Mouse (Mus musculus): ENCODE results near the gene Yod1.

Yod1 gene

DNA sequence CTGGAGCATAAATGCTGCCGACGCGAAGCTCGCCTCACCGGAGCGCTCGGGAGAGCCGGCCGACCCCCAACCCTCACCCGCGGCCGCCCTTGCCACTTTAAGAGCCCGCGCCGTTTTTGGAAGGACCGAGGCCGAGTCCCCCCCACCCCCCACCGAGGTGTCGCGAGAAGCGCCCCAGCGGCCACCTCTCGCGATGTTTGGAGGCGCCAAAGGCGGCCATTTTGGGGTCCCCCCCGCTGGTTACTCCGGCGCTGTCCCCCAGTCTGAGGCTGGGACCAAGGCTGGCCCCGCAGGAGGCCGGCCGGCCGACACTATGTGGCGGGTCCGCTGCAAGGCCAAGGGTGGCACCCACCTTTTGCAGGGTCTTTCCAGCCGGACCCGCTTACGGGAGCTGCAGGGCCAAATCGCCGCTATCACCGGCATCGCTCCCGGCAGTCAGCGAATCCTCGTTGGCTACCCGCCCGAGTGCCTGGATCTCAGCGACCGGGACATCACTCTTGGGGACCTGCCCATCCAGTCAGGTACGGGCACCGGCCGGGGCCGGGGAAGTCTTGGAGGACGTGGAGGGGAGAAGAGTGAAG, at the start of gene Yod1:
Gene Yod1, plus strand, starts transcription at position 37 of the 581 bp plus-strand sequence.
- peak; percentile 92 to 94 for DNase-seq (ENCODE audit: low spot score in 2 of 2)

DNA sequence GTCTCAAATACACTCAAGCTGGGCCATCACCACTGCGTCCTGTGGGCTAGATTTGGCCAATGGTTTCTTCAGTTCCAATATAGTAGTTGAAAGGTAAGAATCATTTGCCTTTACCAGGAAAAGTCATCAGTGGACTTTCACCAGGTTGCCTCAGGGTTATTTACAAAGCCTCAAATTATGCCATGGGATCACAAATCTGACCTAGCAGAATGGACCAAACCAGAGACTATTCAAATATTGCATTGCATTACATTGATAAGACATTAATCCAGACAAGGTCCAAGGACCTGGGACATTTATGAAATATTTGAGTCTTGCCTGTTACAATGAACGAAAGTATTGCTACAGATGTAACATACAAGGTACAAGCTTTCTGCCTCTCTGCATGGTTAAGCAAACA, 38.6 kb upstream of the Yod1 start:
- no peak for DNase-seq (ENCODE audit: low spot score in 2 of 2)

DNA sequence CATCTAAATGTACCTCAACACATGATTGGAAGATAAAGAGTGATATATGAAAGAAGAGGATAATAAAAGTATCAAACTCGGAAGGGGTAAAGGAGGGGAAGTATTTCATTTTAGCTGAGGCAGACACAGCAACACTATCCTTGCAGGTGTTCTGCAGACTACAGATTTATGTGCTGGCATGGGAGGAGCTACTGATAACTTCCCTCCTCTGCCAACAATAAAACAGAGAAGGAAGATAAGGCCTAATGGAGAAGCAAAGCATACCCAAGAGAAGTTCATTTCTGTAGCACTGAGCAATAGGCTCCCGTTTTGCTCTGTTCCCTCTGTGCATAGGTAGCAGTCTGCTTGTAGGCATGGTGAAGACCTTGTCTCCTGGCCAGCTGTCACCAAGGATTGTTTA, 36.1 kb upstream of the Yod1 start:
- DNase-seq (ENCODE audit: low spot score in 2 of 2): no peak

DNA sequence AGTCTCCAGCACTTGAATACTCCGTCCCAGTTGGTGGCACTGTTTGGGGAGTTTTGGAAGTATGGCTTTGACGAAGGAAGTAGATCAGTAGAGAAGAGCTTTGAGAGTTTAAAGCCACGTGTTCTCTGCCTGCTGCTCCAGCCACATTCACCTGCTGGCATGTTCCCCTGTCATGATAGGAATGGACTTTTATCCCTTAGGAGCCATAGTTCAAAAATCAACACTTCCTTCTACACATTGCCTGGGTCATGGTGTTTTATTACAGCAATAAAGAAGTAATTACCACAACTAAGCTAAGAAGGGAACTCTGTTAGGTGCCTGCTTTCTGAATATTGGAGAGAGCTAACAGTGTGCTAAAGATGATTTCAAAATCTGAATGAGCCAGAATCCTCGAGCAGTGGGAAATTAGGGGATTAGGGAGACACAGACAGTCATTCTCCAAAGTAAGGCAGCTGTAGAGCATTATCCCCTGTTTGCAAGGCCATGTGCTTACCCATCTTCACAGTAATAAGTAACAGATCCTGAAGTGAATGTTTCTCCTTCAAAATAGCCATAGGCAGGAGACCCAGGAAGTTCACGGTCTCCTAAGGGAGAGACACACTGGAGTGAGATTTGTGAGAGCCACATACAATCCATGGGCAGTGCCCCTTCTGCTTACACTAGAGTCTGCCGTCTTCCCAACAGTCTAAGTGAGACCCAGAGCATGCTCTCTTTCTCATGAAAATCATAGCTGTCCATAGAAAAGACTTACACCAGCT, 35.3 kb upstream of the Yod1 start:
- DNase-seq (ENCODE audit: low spot score in 2 of 2): no peak

DNA sequence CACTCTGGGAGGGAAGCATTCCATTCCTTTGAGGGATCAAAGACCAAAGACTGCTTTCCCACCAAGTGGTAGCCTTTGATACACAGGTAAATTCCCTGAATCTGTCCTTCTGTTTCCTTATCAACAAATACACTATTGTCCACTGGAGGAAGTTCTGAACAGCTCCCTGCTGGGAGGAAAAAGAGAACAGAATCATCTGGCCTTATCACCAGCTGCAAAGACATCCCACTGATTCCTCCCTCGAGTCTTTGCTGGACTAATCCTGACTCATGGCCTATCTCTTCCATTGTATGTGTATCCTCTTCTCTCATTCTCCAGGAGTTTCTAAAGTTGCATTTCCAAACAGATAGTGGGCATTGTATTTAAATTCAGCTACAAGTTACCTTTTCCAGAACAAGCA, 33.2 kb upstream of the Yod1 start:
- no peak for DNase-seq (ENCODE audit: low spot score in 2 of 2)

DNA sequence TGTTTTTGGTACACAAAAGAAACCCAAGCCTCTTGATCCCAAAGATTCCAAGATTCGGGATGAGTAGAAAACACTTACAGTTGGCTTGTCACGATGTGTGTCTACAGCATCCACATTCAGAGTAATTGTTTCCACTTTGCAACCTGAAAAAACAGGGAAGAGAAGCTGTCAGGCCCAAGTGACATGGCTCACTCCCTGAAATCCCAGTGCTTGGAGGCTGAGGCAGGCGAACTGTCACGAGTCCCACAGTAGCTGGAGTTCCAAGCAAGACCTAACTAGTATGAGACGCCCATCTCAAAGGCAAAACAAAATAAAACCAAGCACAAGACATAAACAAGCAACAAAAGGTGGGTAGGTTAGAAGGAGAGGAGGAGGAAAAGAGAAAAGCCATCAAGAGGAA, 18.5 kb upstream of the Yod1 start:
- DNase-seq (ENCODE audit: low spot score in 2 of 2): no peak

DNA sequence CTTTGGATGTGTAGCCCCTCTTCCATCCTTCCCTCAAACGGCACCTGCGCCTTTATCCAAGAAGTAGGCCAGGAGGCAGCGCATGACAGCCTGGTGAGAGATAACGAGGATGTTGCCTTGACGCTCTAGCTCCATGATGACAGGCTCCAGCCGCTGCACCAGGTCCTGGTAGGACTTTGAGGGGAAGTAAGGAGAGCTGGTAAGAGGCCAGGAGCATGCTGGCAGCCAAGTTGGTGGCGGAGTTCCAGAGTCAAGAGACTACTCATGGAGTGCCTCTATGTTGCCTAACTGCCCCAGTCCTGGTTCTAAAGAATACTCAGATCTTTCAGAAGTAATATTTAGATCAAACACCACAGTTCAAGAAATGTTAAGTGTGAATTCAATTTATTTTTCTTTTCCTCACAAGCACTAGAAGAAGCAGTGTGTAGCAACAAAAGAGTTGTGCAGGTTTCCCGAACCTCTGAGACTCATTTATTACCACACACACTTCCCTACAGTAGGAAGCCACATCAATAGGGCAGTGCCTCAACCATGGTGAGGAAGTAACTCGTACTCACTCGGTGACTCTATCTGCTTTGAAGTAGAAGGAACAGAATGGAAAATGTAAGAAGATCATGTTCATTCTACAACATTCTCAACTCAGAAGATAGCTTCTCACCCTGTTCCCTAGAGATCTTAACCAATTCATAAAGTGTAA, 17.0 kb upstream of the Yod1 start:
- DNase-seq (ENCODE audit: low spot score in 2 of 2): peak; percentile 59 to 62

DNA sequence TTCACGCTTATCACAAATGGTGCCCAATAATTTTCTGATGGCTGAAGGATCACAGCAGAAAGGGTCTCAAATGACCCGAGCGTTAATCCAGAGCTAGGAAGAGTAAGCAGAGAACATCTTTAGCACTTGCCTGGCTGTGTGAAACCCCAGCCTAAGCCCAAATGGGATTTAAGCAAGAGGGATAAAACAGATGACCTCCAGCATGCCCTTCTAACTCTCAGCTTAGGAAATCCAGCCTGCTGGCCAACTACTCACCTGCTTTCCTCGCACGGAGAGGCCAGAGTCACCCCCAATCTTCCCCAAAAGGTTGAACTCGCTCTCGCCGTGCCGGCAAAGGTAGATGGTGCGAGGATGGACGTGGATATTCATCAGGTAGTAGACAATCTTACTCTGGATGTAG, 15.2 kb upstream of the Yod1 start:
- no peak for DNase-seq (ENCODE audit: low spot score in 2 of 2)

DNA sequence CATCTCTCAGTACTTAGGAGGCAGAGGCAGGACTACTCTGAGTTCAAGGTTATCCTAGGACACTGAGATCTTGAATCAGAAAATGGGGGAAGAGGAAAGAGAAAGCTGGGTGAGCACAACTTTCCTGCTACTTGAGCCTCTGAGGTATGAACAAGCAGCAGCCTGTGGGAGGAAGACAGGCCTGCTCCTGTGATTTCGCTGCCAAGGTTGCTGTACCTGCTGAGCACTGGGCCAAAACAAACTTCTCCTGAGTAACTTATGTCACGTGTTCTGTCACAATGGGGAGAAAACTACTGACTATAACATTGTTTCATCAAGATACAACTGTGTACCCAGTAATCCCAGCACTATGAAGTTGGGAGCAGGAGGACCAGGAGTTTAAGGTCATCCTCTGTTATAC, 13.5 kb upstream of the Yod1 start:
- DNase-seq (ENCODE audit: low spot score in 2 of 2): no peak

DNA sequence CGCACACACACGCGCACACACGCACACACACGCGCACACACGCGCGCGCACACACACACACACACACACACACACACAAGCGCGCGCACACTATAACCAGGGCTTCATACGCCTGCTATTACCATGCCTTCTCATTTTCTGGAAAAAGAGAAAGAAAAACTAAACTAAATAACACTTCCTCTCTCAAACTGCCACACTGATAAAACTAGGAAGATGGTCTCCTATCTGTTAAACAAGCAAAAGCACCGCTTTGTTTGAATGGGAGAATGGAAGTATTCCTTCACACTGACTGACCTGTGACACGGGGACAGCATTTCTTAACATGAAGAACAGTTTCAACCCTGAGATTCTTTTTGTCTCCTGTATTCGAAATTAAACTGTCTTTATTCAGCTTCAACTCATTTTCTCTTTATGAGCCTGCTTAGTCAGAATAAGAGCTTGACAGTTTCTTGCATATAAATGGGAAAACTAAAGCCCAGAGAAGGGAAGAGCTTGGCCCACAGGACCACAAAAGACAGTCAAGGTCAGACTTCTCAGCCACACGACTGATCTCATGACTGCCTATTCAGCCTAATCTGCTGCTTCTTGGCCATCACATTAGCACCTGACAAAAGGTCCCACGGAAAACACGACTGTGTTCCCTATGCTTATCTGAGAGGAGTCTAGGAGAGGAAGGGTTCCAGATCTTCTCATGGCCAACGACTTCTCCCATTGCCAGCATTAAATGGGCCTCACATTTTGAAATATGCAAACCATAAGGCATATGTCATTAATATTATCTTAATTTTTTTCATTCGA, 6.6 kb upstream of the Yod1 start:
- no peak for DNase-seq (ENCODE audit: low spot score in 2 of 2)

DNA sequence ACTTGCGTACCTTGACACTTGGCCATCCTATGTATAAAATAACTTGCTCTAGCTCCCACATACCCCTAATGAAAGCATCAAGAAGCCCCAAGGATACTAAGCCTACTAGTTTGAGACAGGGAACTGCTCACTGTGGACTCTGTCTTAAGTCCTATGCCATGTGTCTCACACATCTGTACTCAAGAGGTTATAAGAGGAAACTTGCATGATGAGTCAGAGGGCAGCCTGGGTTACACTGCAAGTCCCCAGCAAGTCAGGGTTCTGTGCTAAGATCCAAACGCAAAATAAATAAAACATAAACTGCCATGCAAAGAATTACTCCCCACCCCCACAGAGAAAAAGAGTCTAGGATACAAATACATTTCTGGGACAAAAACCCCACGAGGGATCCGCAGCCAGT, 3.1 kb upstream of the Yod1 start:
- DNase-seq (ENCODE audit: low spot score in 2 of 2): no peak

DNA sequence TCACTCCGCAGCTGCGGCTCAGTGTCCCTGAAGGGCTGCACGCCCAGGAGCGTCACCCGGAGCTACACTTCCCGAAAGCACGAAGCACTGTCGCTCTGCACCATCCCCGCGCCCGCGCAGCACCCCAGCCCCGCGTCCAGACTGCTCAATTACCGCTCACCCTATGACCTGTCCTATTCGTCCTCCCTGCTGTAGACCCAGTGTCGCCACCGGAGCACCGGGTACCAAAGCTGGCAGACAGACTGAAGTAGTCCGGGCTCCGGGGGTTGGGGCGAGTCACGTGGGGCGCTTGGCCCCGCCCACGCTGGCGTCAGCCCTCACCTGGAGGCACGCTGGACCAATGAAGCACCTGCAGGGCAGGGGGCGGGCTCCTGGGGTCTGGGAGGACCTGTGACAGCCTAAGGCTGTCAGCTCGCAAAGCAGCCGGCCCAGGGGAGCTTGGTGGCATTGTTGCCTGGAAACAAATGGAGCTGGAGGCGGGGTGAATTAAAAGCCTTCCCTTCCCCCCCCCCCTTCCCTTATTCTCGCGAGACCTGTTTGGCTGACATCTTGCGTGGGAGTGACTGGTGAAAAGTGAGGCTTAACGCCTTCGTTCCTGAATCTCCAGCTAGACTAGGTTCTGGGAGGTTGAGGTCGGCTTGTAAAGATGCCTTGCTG, 1.4 kb upstream of the Yod1 start, which contains the start of gene Gm29427:
Gene Gm29427, minus strand, starts transcription at position 239 of the 657 bp plus-strand sequence.
- DNase-seq (ENCODE audit: low spot score in 2 of 2): peak; percentile 95 to 96

DNA sequence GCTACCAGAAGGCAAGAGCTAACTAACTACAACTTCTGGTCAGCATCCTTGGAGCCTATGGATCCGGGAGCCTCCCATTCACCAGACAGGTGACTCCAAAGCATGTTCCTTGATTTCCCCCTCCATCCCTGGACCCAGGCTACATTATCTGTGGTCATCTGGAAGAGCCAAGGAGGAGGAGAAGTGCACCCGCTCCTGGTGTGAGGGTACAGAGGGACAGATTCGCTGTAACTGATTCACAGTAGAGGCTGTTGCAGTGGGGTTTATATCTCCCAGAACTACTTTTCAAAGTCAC, 962 bp upstream of the Yod1 start:
- no peak for DNase-seq (ENCODE audit: low spot score in 2 of 2)

DNA sequence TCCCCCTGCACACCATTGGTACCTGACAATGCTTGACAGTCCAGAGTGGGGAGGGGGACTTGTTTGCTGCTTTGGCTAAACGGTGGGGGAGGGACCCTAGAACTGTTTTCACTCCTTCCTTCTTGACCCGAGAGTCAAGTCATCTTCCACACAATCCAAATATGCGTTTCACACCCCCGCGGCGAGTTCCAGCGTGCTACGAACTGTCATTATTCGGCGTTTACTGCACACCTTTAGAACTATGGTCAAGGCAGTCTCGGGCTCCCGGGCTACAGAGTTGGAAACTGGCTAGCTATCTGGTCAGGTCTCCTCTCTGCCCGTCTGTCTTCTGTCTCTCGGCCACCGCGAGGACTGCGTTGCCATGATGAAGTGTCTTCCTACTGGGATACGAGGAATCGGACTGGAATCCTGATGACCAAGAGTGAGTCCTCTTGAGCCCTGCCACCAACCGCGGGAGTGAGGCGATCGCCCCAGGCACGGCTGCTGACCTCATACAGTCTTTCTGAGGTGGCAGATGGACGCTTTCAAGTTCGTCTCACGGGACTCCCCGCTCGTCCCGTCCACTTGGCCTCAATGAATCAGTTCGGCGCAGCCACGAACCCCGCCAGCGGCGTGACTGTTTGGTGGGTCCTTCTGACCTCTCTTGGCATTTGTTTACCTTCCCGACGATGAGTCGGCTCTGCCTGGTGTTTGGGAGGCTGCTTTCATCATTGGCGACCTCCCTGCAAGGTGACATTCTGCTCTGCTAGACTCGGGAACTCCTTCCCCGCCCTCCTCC, 425 bp upstream of the Yod1 start:
- peak; percentile 56 to 70 for DNase-seq (ENCODE audit: low spot score in 2 of 2)

DNA sequence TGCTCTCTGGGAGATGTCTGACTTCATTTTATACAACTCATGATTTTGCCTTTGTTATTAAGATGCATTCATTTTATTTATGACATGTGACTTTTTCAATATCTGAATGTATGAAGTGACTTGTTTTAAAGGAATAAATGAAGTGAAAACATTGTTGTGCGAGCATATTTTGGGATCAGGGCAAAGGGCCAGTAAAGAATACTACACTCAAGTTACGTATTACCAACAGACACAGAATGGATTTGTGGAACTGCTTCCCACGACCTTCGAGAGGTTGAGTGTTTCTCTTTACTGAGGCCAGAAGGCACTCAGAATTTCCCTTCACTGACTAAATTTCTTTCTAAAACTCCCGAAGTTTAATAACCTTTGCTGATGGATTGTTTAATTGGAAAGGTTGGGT, 7.1 kb downstream of the Yod1 start:
- no peak for DNase-seq (ENCODE audit: low spot score in 2 of 2)

DNA sequence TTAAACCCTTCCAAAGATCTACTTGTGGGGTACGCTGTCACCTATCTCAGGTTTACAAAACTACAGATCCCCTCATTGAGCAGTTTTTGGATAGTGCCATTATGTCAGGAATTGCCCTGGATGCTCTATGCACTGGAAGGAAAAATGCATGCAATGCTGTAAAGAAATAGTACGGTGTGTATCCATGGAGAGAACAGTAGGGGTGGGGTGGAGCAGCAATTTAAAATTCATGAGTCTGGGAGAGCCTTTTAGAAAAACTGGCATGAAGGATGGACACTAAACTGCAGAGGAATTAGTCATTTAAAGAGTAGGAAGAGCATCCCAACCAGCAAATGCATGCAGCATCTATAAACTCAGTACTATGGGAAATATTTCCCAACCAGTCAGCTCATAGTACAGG, 9.3 kb downstream of the Yod1 start:
- no peak for DNase-seq (ENCODE audit: low spot score in 2 of 2)

DNA sequence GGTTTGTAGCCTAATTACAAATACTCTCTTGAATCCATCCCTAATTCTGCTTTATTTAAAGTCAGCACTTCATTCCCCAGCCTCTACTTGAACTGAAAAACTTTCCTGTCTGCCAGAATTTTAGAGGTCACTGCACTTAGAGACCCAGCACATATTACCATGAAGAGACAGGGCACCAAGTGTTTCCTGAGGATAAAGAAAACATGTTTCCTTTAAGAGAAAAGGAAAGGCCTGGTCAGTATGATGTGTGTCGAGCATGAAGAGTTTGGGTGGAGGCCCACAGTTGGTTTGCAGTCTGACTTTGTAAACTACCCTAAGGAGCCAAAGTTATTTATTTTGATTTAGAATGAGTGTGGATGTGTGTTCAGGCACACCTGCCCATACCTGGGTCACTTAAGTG, 10.9 kb downstream of the Yod1 start:
- no peak for DNase-seq (ENCODE audit: low spot score in 2 of 2)

DNA sequence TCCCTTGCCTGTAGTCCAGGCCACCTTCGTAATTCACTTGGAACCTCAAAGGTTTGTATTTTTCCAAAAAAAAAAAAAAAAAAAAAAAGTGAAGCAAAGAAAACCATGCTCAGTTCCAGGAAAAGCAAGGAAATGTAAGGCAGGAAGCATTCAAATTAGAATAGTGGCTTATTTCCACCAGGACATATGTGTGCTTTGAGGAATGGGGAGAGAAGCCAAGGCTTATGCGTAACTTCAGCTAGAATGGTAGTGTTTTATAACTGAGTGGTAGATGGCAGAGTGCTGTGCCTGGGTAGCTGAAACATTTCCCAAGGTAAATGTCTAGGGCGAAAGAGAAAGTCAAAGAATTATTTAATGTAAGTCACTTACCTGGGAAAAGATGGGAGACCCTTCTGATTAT, 11.6 kb downstream of the Yod1 start:
- DNase-seq (ENCODE audit: low spot score in 2 of 2): no peak

DNA sequence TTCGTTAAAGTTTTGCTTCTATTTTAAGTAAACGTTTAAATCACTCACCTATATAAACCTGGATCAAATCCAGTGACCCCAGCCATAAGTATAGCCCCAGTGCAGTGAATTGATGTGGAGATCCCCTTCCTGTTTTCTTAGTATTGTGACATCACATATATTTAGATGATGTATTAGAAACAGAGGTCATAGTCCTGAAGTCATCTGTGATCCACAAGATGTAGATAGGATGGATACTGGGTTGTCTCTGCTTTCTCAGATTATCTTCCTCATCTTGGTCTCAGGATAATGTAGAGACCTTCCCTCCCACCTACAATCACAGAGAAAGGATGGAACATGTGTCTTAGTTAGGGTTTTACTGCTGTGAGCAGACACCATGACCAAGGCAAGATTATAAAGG, 12.0 kb downstream of the Yod1 start, which contains the start of gene Pfkfb2:
Gene Pfkfb2, minus strand, starts transcription at position 101 of the 400 bp plus-strand sequence.
- no peak for DNase-seq (ENCODE audit: low spot score in 2 of 2)

DNA sequence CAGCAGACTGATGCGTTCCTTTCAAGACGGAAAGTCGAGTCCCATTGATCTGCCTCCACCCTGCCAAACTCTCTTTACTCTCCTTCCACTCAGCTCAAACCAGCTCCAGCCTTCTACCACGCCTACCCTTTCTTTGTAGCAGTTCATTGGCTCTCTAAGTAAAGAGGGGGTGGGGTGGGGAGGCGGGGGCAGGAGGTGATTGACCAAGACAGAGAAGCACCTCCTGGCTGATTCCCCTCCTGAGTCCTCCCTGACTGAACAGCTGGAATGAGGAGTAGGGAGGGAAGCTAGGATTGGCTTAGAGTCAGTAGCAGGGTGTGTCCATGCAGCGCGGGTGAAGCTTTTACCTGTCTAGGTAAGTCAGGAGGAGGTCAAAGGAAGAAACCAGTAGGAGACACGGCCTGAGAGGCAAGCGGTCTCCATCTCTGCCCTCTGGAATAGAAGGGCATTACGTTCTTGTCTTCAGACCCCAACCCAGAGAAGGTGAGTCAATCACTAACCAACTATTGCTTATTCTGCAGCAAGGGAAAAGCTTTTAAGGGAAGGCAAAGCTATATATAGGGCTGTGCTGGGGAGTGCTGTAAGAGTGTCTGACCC, 14.7 kb downstream of the Yod1 start, which contains the start of gene AA986860:
Gene AA986860, plus strand, starts transcription at position 236 of the 597 bp plus-strand sequence.
- DNase-seq (ENCODE audit: low spot score in 2 of 2): no peak
